Mouse (Mus musculus) erythroblast, embryonic 14.5 days (primary cell): Measurements from ENCODE around the gene Prkca.

Experiments used
- GATA1 ChIP-seq: IDR thresholded peaks from 2 replicates; pipeline ENCODE4 v1.6.1; 2012; ENCODE audit warnings: low read length, inconsistent platforms, mixed read lengths
- TAL1 ChIP-seq: IDR thresholded peaks from 3 replicates; pipeline ENCODE4 v1.6.1; 2012; ENCODE audit warnings: low read length, inconsistent platforms, mixed read lengths

DNA sequence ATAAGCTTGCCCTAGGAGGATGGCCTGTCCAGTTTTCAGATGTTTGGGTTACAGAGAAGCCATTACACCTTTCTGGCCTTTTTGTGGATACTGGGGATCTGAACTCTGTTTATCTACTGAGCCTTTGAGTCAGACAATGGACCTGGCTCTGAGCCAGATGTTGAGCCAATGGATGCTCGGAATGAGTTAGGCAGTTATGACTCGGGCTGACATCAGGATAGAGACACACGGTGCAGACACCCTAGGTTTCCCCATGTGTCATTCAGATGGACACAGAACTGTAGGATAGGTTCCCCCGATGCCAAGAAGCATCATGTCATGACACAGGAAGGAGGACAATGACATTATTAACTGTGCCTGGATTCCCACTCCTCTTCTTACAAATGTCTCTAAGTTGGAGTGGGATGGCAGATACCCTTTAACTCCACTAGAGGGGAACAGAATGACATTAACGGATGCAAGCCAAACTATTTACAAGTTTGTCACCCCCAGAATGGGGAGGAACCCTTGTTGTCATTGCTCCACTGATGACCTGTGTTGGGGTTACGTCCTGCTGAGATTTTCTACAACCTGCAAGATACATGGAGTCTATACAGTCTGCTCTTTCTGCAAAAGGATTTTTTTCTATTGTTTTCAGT lies 271.0 kb downstream of the Prkca start:
- TF ChIP-seq GATA1 (no peak), TAL1 (no peak)
